Mouse (Mus musculus) cerebellum, adult 2 months (tissue): ENCODE measurements around the gene Tiprl.

Experiments used
- CTCF ChIP-seq: fragments of 200-500 bp; IDR thresholded peaks from 2 replicates; pipeline ENCODE4 v1.5.1; 2011; ENCODE audit warnings: low read depth, mild to moderate bottlenecking, control low read depth, low read length, moderate library complexity, borderline replicate concordance; ENCODE audit not compliant: insufficient read depth
- POLR2A ChIP-seq: fragments of 200-500 bp; IDR thresholded peaks from 2 replicates; pipeline ENCODE4 v1.6.1; 2011; ENCODE audit warnings: low read length, control low read depth, borderline replicate concordance; ENCODE audit not compliant: insufficient read depth

GRCm38 (mm10) chr1:165192102-165192501 is 44.7 kb downstream of the Tiprl start:
- TF ChIP-seq CTCF = no peak
- no peak for TF ChIP-seq POLR2A
